In the genomic region with DNA sequence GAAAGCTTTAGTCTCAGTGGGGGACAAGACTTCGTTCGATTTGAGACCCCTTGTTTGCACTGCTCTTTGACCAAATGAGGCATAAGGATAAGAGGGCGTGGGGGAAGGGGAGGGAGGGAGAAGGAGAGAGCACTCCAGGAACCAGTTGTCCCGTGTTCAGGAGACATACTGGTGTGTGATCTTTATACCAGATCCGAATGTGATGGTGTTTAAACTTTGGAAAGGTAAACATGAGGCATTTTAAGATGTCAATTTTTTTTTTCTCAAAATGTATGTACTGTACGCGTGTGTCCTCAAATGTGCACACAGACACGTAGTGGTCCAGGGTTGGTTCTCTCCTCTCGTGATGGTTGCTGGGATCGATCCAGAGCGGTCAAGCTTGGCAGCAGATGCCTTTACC, we compare ENCODE assay signal across 9 mouse cellular contexts. TPM values are rescaled to one million over a fixed set of nuclear protein-coding genes. Genes with fewer than 3 reads are reported as not detected.
DNase-seq lines count a peak whose midpoint lies in the region; ATAC-seq and TF ChIP-seq lines count a peak whose summit lies in the region.
"Had no signal": no experiment of that assay in that cellular context is flagged by ENCODE, and none has a peak within 500 bp of the region (broad histone marks: within the 10 kb centered on the region; RNA-seq: fewer than 3 reads in every experiment).

No protein-coding gene starts in this region.

- H3K4me1 ChIP-seq in erythroblast, embryonic 14.5 days (ENCODE audit: control insufficient read depth) = peaks cover 35% of the 10 kb centered on the region
- 0 out of 2 replicates have a peak, but pooled peaks cover 7% of the 10 kb centered on the region for H3K4me1 ChIP-seq in kidney, postnatal 0 days (replicated peaks; ENCODE audit: insufficient read depth, low read length)
- H3K4me1 ChIP-seq in intestine, postnatal 0 days (replicated peaks; ENCODE audit: control insufficient read depth, insufficient read depth, low read length) = peaks cover 6% of the 10 kb centered on the region; the same call in 1 of the 2 replicates
- H3K4me1 ChIP-seq in midbrain, embryonic 16.5 days (ENCODE audit: control insufficient read depth, insufficient read depth, low read length) = peaks cover 5% of the 10 kb centered on the region; the same call in 1 of the 2 replicates

- intact Hi-C loops in left cerebral cortex, postnatal 36 days (cut with DNase I) = loop anchor here (10.0 kb wide), 1 partner anchor 113 kb away; a partner anchor contains a TSS

- no peak for TF ChIP-seq CTCF in kidney, postnatal 0 days (IDR thresholded peaks at IDR 0.05; ENCODE audit: low read depth)
- TF ChIP-seq CTCF in intestine, postnatal 0 days (IDR thresholded peaks at IDR 0.05; ENCODE audit: low read depth) = no peak

- no peak for ATAC-seq in erythroblast, adult 5-6 weeks (replicated peaks; ENCODE audit: low FRiP score, poor library complexity, severe bottlenecking)
- ATAC-seq in kidney, postnatal 0 days (replicated peaks; ENCODE audit: low FRiP score, low read depth) = no peak
- ATAC-seq in intestine, postnatal 0 days = no peak
- no peak for ATAC-seq in midbrain, embryonic 16.5 days
- ATAC-seq: Patski had no signal

- H3K4me2 ChIP-seq in kidney, postnatal 0 days (ENCODE audit: low read length) = peak overlapping the region; percentile 70; the same call in 1 of the 2 replicates
- H3K4me2 ChIP-seq in intestine, postnatal 0 days (replicated peaks; ENCODE audit: low read depth) = peak overlapping the region; percentile 77
- H3K4me2 ChIP-seq in midbrain, embryonic 16.5 days (ENCODE audit: low read length) = peak overlapping the region; percentile 87; the same call in 1 of the 2 replicates

- no peaks in the 10 kb centered on the region for H3K9me3 ChIP-seq in erythroblast, embryonic 14.5 days (ENCODE audit: control insufficient read depth, low read length)
- no peaks in the 10 kb centered on the region for H3K9me3 ChIP-seq in kidney, postnatal 0 days (replicated peaks; ENCODE audit: low read length)
- H3K9me3 ChIP-seq in intestine, postnatal 0 days (ENCODE audit: control insufficient read depth) = no peaks in the 10 kb centered on the region
- no peaks in the 10 kb centered on the region for H3K9me3 ChIP-seq in midbrain, embryonic 16.5 days (replicated peaks; ENCODE audit: control insufficient read depth, low read length, poor library complexity, severe bottlenecking)

- H3K4me3 ChIP-seq in erythroblast, embryonic 14.5 days (replicated peaks) = peak overlapping the region; percentile 69
- peak overlapping the region; percentile 42 for H3K4me3 ChIP-seq in kidney, postnatal 0 days (replicated peaks; ENCODE audit: low read depth, low read length)
- peak overlapping the region; percentile 55; the same call in 1 of the 2 replicates for H3K4me3 ChIP-seq in intestine, postnatal 0 days (ENCODE audit: low read depth, low read length)
- no peak overlapping the region for H3K4me3 ChIP-seq in midbrain, embryonic 16.5 days (ENCODE audit: low read depth, low read length)

- no peak for DNase-seq in kidney, postnatal 0 days (ENCODE audit: low spot score)
- no peak for DNase-seq in kidney, postnatal 10 days
- no peak for DNase-seq in left cerebral cortex, postnatal 36 days (ENCODE audit: low spot score in 2 of 2)
- DNase-seq in spleen, adult 12 weeks (ENCODE audit: low spot score) = no peak

- WGBS in kidney, postnatal 0 days = 71% methylated on average over 11 of the region's 11 CpGs
- 71% methylated on average over 11 of the region's 11 CpGs for WGBS in intestine, postnatal 0 days
- 67% methylated on average over 11 of the region's 11 CpGs for WGBS in midbrain, embryonic 16.5 days

- no peaks in the 10 kb centered on the region for H3K36me3 ChIP-seq in erythroblast, embryonic 14.5 days (ENCODE audit: control insufficient read depth)
- no peaks in the 10 kb centered on the region for H3K36me3 ChIP-seq in kidney, postnatal 0 days (ENCODE audit: insufficient read depth, low read length)
- no peaks in the 10 kb centered on the region for H3K36me3 ChIP-seq in intestine, postnatal 0 days (ENCODE audit: control insufficient read depth, insufficient read depth)
- H3K36me3 ChIP-seq in midbrain, embryonic 16.5 days (ENCODE audit: control insufficient read depth, insufficient read depth, low read length) = no peaks in the 10 kb centered on the region

- no peaks in the 10 kb centered on the region for H3K27me3 ChIP-seq in erythroblast, embryonic 14.5 days (ENCODE audit: control insufficient read depth)
- H3K27me3 ChIP-seq in kidney, postnatal 0 days (ENCODE audit: insufficient read depth, low read length) = no peaks in the 10 kb centered on the region
- H3K27me3 ChIP-seq in intestine, postnatal 0 days (replicated peaks; ENCODE audit: control insufficient read depth, insufficient read depth, low read length) = no peaks in the 10 kb centered on the region
- peaks cover 3% of the 10 kb centered on the region; the same call in 1 of the 2 replicates for H3K27me3 ChIP-seq in midbrain, embryonic 16.5 days (ENCODE audit: control insufficient read depth, insufficient read depth, low read depth, low read length)

- H3K9ac ChIP-seq in kidney, postnatal 0 days (ENCODE audit: low read depth, low read length) = peak overlapping the region; percentile 57; the same call in 1 of the 2 replicates
- no peak overlapping the region for H3K9ac ChIP-seq in intestine, postnatal 0 days (ENCODE audit: low read depth, low read length)
- H3K9ac ChIP-seq in midbrain, embryonic 16.5 days (ENCODE audit: low read depth, low read length) = no peak overlapping the region

- peak overlapping the region; percentile 50 for H3K27ac ChIP-seq in kidney, postnatal 0 days
- H3K27ac ChIP-seq in intestine, postnatal 0 days (ENCODE audit: low read depth, low read length) = no peak overlapping the region
- no peak overlapping the region for H3K27ac ChIP-seq in midbrain, embryonic 16.5 days (ENCODE audit: low read length)

RNA-seq across cellular contexts. Expression of a gene that starts 3.1 kb away (rescaled TPM):
- 0.11 and 0.15 TPM in 2 replicates for polyA plus RNA-seq in erythroblast, embryonic 14.5 days (2012)
- 47.1 and 49.9 TPM in 2 replicates for total RNA-seq in erythroblast, adult 5-6 weeks (2015; ENCODE audit: low replicate concordance)
- total RNA-seq in erythroblast, adult 5-6 weeks (2017; ENCODE audit: low replicate concordance) = 68.0 and 92.1 TPM in 2 replicates
- 43.1 and 44.2 TPM in 2 replicates for polyA plus RNA-seq in kidney, postnatal 0 days (2015; fragmentation: Nextera tagmentation; extraction: Ambion mirVana)
- 8.1 and 8.2 TPM in 2 replicates for polyA plus RNA-seq in intestine, postnatal 0 days (2015; fragmentation: Nextera tagmentation; extraction: Ambion mirVana)
- 8.0 and 8.9 TPM in 2 replicates for polyA plus RNA-seq in midbrain, embryonic 16.5 days (2015; fragmentation: Nextera tagmentation; extraction: Ambion mirVana)
- 1 to 10 TPM; 2.7 to 4.5 TPM for total RNA-seq in left cerebral cortex, postnatal 36 days (2021)
